Mouse (Mus musculus): ENCODE measurements around the gene Mtx2.

Mtx2 gene

GRCm38 (mm10) chr2:74917880-74918537 lies 92.4 kb downstream of the Mtx2 start:
- no peak for DNase-seq (ENCODE audit: low read depth, low spot score)

DNA sequence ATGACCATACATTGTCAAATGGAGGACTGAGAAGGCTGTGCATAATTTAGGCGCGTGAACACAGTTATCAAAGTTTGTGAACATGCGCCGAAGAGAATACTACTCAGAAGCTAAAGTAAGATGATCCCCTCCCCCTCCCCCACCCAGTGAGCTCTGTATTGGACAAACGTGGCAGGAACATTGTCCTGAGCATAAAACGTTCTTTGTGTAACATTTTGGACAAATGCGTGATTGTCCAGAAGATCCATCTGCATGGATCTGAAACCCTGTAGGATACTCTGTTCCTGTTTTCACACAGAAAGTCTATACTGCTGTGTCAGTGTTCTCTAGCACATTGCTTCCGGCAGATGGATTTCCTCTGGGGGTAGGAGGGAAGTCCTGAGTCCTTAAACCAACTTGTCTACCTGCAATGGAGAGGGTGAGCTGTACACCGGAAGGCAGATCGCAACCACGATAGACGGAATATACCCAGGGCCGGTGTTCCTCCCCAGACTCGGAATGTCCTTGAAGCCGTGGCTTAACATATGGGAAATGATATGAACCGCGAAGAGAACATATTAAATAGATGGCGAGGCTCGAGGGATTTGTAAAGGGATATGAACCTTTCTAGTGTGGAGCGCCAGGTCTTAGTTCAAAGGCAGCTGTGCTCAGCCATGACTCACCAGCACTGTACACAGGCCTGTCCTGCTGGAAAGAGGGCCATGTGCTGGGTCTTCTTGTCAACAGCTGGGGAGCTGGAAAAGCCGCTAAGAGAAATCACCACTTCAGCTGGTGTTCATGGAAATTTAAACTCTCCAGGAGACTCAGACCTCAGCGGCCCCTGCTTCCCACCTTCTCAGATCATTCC lies 100.6 kb downstream of the Mtx2 start:
- DNase-seq (ENCODE audit: low read depth, low spot score), result no peak

Data from WW6 (cell line).